Mouse (Mus musculus): ENCODE results near the gene G6pc3. TPM values are rescaled to one million over a fixed set of nuclear protein-coding genes. Genes with fewer than 3 reads are reported as not detected.
A peak's percentile ranks its signal among the peaks of the same experiment; 100 is the strongest.

The G6pc3 gene
- polyA plus RNA-seq, 1 experiment, result 33.0 TPM

GRCm38 (mm10) chr11:102206481-102206880 is 17.1 kb downstream of the G6pc3 start:
- 0 out of 2 replicates have a peak, but pooled peaks cover 4% of the 10 kb centered on the region for H3K36me3 ChIP-seq (ENCODE audit: control insufficient read depth, insufficient read depth, low read length, poor library complexity, severe bottlenecking)
- peaks cover 4% of the 10 kb centered on the region for H3K4me1 ChIP-seq (ENCODE audit: control insufficient read depth, insufficient read depth, low read length)
- H3K4me3 ChIP-seq (ENCODE audit: low read depth, low read length), result peak overlapping the region; percentile 38
- H3K9me3 ChIP-seq (replicated peaks; ENCODE audit: control insufficient read depth, insufficient read depth, low read length, poor library complexity, severe bottlenecking), result no peaks in the 10 kb centered on the region
- no peaks in the 10 kb centered on the region for H3K27me3 ChIP-seq (ENCODE audit: control insufficient read depth, insufficient read depth, low read length, poor library complexity, severe bottlenecking)
- TF ChIP-seq CTCF (IDR thresholded peaks at IDR 0.05; ENCODE audit: low read depth, low read length) (no peak), POLR2A (IDR thresholded peaks at IDR 0.05; ENCODE audit: insufficient read depth, low read length) (no peak)
- H3K27ac ChIP-seq (ENCODE audit: insufficient read depth, low read length), result no peak overlapping the region
- H3K9ac ChIP-seq (ENCODE audit: low read depth, poor library complexity, severe bottlenecking), result peak overlapping the region; percentile 60

- no peaks in the 10 kb centered on the region for H3K27me3 ChIP-seq (ENCODE audit: control insufficient read depth, insufficient read depth, low read length, poor library complexity, severe bottlenecking)
- TF ChIP-seq CTCF (IDR thresholded peaks at IDR 0.05; ENCODE audit: low read depth, low read length) (no peak), EP300 (IDR thresholded peaks at IDR 0.05; ENCODE audit: insufficient read depth, low read depth, low read length) (no peak), POLR2A (IDR thresholded peaks at IDR 0.05; ENCODE audit: insufficient read depth, low read length) (no peak)
- no peaks in the 10 kb centered on the region for H3K9me3 ChIP-seq (replicated peaks; ENCODE audit: control insufficient read depth, insufficient read depth, low read length, poor library complexity, severe bottlenecking)
- peaks cover 3% of the 10 kb centered on the region for H3K4me1 ChIP-seq (ENCODE audit: control insufficient read depth, insufficient read depth, low read length)
- H3K9ac ChIP-seq (ENCODE audit: low read depth, poor library complexity, severe bottlenecking), result no peak overlapping the region
- H3K4me3 ChIP-seq (ENCODE audit: low read depth, low read length), result no peak overlapping the region
- 0 out of 2 replicates have a peak, but pooled peaks cover 4% of the 10 kb centered on the region for H3K36me3 ChIP-seq (ENCODE audit: control insufficient read depth, insufficient read depth, low read length, poor library complexity, severe bottlenecking)
- no peak overlapping the region for H3K27ac ChIP-seq (ENCODE audit: insufficient read depth, low read length)
Observed at GRCm38 (mm10) chr11:102207825-102208777, 18.7 kb downstream of the G6pc3 start.

GRCm38 (mm10) chr11:102208846-102209245 is 19.4 kb downstream of the G6pc3 start:
- Histone ChIP-seq H3K9me3 (replicated peaks; ENCODE audit: control insufficient read depth, insufficient read depth, low read length, poor library complexity, severe bottlenecking) (no peaks in the 10 kb centered on the region), H3K4me3 (ENCODE audit: low read depth, low read length) (no peak overlapping the region), H3K36me3 (ENCODE audit: control insufficient read depth, insufficient read depth, low read length, poor library complexity, severe bottlenecking) (0 out of 2 replicates have a peak, but pooled peaks cover 4% of the 10 kb centered on the region), H3K9ac (ENCODE audit: low read depth, poor library complexity, severe bottlenecking) (no peak overlapping the region), H3K27ac (ENCODE audit: insufficient read depth, low read length) (no peak overlapping the region), H3K4me1 (ENCODE audit: control insufficient read depth, insufficient read depth, low read length) (peaks cover 3% of the 10 kb centered on the region), H3K27me3 (ENCODE audit: control insufficient read depth, insufficient read depth, low read length, poor library complexity, severe bottlenecking) (no peaks in the 10 kb centered on the region)
- TF ChIP-seq EP300 (IDR thresholded peaks at IDR 0.05; ENCODE audit: insufficient read depth, low read depth, low read length), result no peak
- TF ChIP-seq POLR2A (IDR thresholded peaks at IDR 0.05; ENCODE audit: insufficient read depth, low read length), result no peak
- no peak for TF ChIP-seq CTCF (IDR thresholded peaks at IDR 0.05; ENCODE audit: low read depth, low read length)

GRCm38 (mm10) chr11:102209742-102210141 is 20.3 kb downstream of the G6pc3 start:
- H3K27ac ChIP-seq (ENCODE audit: insufficient read depth, low read length), result no peak overlapping the region
- H3K4me1 ChIP-seq (ENCODE audit: control insufficient read depth, insufficient read depth, low read length), result peaks cover 3% of the 10 kb centered on the region
- H3K36me3 ChIP-seq (ENCODE audit: control insufficient read depth, insufficient read depth, low read length, poor library complexity, severe bottlenecking), result no peaks in the 10 kb centered on the region
- H3K9me3 ChIP-seq (replicated peaks; ENCODE audit: control insufficient read depth, insufficient read depth, low read length, poor library complexity, severe bottlenecking), result no peaks in the 10 kb centered on the region
- H3K27me3 ChIP-seq (ENCODE audit: control insufficient read depth, insufficient read depth, low read length, poor library complexity, severe bottlenecking), result no peaks in the 10 kb centered on the region
- H3K9ac ChIP-seq (ENCODE audit: low read depth, poor library complexity, severe bottlenecking), result no peak overlapping the region
- TF ChIP-seq CTCF (IDR thresholded peaks at IDR 0.05; ENCODE audit: low read depth, low read length), result peak; percentile 62
- TF ChIP-seq POLR2A (IDR thresholded peaks at IDR 0.05; ENCODE audit: insufficient read depth, low read length), result no peak
- no peak for TF ChIP-seq EP300 (IDR thresholded peaks at IDR 0.05; ENCODE audit: insufficient read depth, low read depth, low read length)
- H3K4me3 ChIP-seq (ENCODE audit: low read depth, low read length), result no peak overlapping the region

GRCm38 (mm10) chr11:102210185-102210584 is 20.8 kb downstream of the G6pc3 start:
- H3K27ac ChIP-seq (ENCODE audit: insufficient read depth, low read length), result no peak overlapping the region
- H3K9me3 ChIP-seq (replicated peaks; ENCODE audit: control insufficient read depth, insufficient read depth, low read length, poor library complexity, severe bottlenecking), result no peaks in the 10 kb centered on the region
- no peak for TF ChIP-seq POLR2A (IDR thresholded peaks at IDR 0.05; ENCODE audit: insufficient read depth, low read length)
- H3K4me1 ChIP-seq (ENCODE audit: control insufficient read depth, insufficient read depth, low read length), result peaks cover 4% of the 10 kb centered on the region
- no peak overlapping the region for H3K4me3 ChIP-seq (ENCODE audit: low read depth, low read length)
- no peaks in the 10 kb centered on the region for H3K27me3 ChIP-seq (ENCODE audit: control insufficient read depth, insufficient read depth, low read length, poor library complexity, severe bottlenecking)
- H3K36me3 ChIP-seq (ENCODE audit: control insufficient read depth, insufficient read depth, low read length, poor library complexity, severe bottlenecking), result no peaks in the 10 kb centered on the region
- no peak overlapping the region for H3K9ac ChIP-seq (ENCODE audit: low read depth, poor library complexity, severe bottlenecking)

GRCm38 (mm10) chr11:102211011-102211410 is 21.6 kb downstream of the G6pc3 start:
- H3K9ac ChIP-seq (ENCODE audit: low read depth, poor library complexity, severe bottlenecking), result no peak overlapping the region
- peaks cover 8% of the 10 kb centered on the region for H3K4me1 ChIP-seq (ENCODE audit: control insufficient read depth, insufficient read depth, low read length)
- no peaks in the 10 kb centered on the region for H3K36me3 ChIP-seq (ENCODE audit: control insufficient read depth, insufficient read depth, low read length, poor library complexity, severe bottlenecking)
- H3K27ac ChIP-seq (ENCODE audit: insufficient read depth, low read length), result no peak overlapping the region
- H3K4me3 ChIP-seq (ENCODE audit: low read depth, low read length), result no peak overlapping the region
- TF ChIP-seq EP300 (IDR thresholded peaks at IDR 0.05; ENCODE audit: insufficient read depth, low read depth, low read length) (no peak), POLR2A (IDR thresholded peaks at IDR 0.05; ENCODE audit: insufficient read depth, low read length) (no peak), CTCF (IDR thresholded peaks at IDR 0.05; ENCODE audit: low read depth, low read length) (no peak)
- H3K9me3 ChIP-seq (replicated peaks; ENCODE audit: control insufficient read depth, insufficient read depth, low read length, poor library complexity, severe bottlenecking), result no peaks in the 10 kb centered on the region
- no peaks in the 10 kb centered on the region for H3K27me3 ChIP-seq (ENCODE audit: control insufficient read depth, insufficient read depth, low read length, poor library complexity, severe bottlenecking)

All from ES-Bruce4 (cell line).